Mouse (Mus musculus): ENCODE data around the gene E4f1.

The E4f1 gene

DNA sequence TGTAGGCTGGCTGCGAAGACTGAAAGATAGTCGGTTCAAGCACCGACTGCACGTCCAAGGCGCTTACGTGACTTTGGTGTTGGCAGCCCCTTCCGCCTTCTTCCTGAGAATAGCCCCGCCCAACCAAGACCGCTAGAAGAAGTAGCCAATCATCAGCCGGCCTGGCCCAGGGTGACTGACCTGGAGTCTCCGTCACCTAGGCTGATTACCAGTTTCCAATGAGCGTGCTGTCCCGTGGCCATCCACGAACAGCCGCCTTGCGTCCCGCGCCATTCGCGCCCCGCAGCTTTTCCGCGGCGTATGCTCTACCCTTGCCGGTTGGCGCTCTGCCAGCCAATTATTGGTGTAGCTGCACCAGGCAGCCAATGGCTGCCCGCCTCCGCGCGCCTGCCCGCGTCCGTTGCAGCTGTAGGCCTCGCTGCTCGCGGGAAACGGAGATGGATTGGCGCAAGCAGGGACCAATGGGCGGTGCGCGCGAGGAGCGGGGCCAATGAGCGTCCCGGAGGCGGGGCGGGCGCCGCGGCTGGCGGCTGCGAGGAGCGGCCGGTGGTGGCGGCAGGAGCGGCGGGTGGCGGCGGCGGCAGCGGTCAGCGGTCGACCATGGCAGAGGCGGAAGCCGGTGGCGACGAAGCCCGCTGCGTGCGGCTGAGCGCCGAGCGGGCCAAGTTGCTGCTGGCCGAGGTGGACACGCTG lies at the start of gene E4f1, which contains the start of gene Pgp:
Gene E4f1 (minus strand): TSS at position 404 of the 693 bp plus-strand sequence.
Gene Pgp (plus strand): TSS at position 483 of the 693 bp plus-strand sequence.
- peak; percentile 96 to 97 for DNase-seq

DNA sequence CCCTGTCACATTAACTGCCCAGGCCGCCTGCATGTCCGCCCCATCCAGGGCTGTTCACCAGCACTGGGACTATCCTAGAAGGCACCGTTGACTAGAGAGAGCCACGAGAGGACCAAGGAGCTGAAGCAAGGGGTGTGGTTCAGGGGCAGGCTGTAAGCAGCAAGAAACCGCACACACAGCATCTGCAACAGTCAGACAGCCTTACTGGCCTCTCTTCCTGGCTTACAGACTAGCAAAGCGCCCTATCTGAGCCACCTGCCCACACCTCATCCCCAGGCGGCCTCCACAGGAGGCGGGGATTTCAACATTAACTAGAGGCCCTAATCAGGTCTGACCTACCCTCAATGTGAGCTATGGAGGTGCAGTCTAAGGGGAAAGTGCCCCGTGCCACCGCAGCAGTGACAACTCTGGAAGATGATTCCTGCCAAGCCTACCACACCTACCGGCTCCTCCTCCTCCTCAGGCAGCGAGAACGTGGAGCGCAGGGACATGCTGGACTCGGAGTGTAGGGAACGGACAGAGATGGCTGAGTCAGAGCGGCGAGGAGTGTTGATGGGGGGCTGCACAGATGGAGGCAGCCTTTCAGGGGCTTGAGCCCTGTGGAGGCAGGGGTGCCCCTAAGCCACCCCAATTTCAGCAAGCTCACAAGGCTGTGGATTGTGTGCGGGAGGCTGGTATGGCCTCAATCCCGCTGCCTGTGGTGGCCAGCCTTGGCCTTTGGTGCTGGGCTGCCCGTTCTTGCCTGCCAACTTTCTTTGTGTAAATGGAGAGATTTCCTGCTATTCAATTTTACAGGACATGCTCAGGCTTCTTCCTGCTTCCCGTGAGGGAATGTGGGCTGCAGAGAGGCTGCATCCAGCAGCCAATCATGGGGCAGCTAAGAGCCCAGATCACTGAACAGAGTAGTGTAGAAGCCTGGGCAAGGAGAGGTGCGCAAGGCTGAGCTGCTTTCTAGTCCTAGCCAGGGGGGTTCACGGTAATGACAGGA lies 44.5 kb upstream of the E4f1 start:
- no peak for DNase-seq

DNA sequence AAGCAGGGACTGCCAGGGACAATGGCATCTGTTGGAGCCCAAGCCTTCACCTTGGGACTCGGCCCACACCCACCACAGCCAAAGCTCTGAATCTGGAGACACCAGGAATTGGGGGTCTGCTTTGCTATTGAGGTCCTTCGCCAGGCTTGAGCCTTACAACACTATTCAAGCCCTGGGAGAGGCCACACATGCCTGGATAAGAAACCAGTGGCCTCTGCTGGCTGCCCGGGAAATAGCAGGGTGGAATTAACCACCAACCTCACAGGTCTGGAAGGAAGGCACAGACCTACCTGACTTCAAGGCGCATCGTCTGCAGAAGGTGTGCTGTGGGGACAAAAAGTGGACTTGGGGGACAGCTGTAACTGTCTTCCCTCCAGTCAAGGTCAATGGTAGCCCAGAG lies 43.5 kb upstream of the E4f1 start:
- no peak for DNase-seq

DNA sequence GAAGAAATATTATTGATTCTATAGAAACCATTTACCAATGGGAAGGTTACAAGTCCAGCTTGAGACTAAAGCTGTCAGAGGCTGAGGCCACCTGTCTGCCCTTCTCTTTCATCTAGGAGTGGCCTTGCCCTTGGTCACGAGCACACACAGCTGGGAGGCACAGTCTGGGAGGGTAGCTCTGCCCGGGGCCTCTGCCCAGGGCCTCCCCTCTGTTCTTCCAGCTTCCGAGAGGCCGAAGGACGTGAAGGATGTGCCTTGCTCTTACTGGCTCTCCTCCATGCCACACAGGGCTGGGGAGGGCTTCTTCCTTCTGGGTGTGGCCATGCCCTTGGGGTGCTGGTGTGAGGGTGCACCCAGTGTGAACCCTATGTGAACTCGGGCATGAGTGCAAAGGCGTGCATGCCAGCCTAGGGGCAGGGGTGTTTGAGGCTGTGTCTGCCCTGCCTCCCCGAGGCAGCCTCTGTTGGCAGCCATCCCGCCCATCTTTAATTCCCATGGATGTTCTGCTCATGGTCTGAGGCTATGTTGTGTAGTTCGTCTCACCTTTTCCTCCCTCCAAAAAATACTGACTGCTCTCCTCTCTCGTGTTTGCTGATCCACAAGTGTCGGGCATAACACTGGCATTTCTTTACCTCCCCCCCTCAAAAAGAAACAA lies 37.8 kb upstream of the E4f1 start:
- DNase-seq, result no peak

DNA sequence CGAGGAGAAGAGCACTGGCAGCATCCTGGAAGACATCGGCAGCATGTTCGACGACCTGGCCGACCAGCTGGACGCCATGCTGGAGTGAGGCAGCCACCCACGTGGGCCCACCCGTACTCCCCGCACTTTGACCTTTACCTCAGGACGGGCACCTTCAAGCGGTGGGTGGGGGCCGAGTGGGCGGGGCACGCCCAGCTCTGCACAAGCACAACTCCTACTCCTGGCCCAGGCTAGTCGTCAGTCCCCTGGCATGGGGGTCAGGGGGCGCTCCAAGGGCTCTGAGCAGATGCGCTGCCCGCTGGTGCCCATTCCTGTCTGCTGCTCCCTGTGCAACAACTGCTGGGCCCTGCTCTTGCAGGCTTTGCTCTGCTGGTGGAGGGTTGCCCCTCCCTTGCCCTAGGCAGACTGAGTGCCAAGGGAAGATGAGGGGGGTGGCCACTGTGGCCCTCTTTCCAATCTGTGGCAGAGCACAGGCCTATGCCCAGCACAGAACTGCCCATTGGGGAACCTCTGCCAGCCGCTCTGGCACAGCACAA lies 37.1 kb upstream of the E4f1 start:
- DNase-seq, result no peak

DNA sequence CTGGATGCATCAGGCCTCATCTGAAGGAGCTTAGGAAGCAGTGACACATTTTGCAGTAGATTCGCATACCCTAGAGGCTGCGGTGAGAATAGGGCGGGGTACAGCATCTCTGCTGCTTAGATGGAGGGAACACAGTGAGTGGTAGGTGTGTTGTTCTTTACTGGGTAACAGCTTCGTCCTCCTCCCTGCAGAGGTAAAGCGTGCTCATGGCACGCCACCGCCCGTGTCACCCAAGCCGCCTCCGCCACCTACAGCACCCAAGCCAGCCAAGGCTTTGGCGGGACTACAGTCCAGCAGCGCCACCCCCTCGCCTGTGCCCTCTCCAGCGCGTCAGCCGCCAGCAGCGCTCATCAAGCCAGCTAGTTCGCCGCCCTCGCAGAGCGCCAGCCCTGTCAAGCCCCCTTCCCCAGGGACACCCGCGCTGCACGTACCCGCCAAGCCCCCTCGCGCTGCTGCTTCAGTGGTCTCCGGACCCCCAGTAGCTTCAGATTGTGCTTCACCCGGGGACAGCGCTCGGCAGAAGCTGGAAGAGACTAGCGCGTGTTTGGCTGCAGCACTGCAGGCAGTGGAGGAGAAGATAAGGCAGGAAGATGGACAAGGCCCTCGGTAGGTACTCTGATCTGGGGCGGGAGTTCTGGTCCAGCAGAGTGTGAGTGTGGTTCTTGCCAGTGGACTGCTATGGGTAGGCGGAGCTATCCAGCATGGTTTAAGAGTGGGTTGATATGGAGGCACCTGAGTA lies 36.4 kb upstream of the E4f1 start:
- DNase-seq, result no peak

DNA sequence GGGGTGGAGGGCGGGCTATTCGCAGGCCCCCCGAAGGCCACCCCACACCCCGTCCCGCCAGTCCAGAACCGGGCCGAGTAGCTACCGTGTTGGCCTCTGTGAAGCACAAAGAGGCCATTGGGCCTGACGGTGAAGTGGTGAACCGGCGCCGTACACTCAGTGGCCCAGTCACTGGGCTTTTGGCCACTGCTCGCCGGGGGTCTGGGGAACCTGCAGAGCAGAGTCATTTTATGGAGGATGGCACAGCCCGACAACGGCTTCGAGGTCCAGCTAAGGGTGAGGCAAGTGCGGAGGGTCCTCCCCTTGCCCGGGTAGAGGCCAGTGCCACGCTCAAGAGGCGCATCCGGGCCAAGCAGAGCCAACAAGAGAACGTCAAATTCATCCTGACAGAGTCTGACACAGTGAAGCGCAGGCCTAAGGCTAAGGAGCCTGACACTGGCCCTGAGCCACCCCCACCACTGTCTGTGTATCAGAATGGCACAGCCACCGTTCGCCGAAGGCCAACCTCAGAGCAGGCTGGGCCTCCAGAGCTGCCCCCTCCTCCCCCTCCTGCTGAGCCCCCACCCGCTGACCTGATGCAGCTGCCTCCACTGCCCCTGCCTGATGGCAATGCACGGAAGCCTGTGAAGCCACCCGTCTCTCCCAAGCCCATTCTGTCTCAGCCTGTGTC lies 35.3 kb upstream of the E4f1 start:
- no peak for DNase-seq

DNA sequence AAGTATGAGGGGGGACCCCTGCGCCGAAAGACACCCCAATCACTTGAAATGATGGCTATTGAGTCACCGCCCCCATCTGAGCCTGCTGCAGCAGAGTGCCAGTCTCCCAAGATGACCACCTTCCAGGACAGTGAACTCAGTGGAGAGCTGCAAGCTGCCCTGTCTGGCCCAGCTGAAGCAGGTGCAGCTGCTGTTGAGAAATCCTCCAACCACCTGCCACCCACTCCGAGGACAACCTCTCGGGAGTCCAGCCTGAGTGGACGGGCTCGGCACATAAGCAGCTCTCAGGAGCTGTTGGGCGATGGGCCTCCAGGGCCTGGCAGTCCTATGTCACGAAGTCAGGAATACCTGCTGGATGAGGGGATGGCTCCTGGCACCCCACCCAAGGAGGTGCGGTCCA lies 34.0 kb upstream of the E4f1 start:
- no peak for DNase-seq

DNA sequence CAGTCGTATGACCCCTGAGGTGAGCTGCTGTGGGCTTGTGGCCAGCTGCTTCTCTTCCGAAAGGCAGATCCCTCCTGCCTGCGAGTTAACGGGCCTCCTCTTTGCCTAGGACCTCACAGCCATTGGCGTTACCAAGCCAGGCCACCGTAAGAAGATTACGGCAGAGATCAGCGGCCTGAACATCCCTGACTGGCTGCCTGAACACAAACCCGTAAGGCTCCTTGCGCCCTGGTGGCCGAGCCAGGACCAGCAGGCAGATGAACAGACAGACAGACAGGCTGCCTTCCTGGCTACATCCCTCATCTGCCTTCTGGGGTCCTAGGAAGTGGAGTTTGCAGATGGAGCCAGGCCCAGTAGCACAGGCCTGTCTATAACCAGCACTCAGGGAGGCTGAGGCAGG lies 32.1 kb upstream of the E4f1 start:
- no peak for DNase-seq

DNA sequence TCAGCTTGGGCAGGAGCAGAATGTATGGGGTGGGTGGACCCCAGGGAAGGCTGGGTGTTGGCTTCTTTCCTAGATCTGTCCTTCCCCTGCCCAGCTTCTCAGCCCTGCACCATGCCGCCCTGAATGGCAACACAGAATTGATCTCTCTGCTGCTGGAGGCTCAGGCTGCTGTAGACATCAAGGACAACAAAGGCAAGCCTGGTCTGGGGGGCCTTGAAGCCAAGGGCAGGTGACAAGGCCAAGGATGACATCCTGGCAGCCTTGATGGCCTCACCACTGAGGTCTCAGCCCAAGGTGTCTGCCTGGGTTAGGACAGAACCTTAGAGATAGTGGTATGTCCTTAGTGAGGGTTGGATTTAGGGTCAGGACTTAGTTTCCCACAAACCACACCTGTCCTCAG lies 25.9 kb upstream of the E4f1 start:
- no peak for DNase-seq

DNA sequence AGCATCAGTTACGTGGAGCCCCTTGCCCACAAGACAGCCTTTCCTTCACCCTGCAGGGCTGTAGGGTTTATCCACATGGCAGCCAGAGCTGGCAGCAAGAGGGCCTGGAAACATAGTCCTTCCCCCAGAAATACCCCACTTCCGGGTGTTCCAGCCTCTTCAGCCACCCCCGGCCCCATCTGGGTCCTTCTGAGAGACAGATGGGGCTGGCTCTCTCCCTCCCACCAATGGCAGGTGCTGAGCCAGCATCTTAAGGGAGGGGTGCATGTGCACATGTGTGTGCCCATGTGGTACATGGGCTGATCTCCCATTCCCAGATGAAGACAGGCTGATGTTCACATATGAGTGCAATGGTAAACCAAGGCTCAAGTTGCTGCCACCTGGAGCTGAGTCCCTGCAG lies 25.3 kb upstream of the E4f1 start:
- DNase-seq, result no peak

DNA sequence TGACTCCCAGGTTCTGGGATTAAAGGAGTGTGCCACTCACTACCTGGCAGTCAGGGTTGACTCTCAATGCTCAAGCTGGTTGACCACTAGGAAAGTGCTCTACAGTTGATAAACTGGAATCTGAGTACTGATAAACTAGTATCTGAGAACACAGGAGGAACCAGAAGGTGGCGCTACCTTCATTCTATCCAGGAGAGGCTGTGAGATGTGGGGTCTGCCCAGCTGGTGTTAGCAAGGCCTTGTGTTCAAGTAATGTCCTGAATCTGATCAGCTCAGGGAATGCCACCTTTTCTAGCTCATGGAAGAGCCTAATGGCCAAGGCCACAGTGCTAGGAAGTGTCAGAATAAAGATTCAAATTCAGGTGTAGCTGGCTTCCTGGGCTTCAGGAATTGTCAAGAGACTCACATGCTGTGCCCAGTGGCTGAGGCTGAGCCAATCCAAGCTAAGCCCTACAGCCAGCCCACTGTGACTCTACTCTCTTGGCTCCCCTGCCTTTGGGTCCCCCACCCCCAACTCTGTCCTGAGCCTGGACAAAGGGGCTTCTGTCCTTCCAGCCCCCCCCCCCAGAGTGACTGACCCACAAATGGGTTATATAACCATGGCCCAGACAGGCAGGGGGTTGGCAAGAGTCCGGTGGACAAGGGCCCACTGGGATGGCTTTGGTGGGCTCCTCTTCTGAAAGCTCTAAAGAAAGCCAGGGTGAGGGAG lies 24.7 kb upstream of the E4f1 start:
- peak in 1 of 2 experiments; percentile 51 for DNase-seq

DNA sequence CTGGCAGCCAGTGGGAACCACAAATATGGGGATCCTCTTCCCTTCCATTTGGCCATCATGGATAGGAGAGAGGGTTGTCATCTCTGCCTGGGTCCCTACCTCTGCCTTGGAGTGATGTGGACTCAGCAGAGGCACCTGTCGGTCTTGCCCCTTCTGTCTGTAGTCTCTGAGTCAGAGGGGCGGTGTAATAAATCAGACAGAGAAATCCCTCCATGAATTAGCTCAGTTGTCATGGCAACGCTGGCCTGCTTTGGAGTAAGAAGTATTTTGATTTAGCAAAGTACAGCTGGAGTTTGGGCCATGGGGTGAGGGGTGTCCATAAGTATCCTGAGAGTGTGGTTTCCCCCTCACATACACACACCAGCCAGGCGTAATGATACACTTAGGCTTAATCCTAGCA lies 20.3 kb upstream of the E4f1 start:
- no peak for DNase-seq

DNA sequence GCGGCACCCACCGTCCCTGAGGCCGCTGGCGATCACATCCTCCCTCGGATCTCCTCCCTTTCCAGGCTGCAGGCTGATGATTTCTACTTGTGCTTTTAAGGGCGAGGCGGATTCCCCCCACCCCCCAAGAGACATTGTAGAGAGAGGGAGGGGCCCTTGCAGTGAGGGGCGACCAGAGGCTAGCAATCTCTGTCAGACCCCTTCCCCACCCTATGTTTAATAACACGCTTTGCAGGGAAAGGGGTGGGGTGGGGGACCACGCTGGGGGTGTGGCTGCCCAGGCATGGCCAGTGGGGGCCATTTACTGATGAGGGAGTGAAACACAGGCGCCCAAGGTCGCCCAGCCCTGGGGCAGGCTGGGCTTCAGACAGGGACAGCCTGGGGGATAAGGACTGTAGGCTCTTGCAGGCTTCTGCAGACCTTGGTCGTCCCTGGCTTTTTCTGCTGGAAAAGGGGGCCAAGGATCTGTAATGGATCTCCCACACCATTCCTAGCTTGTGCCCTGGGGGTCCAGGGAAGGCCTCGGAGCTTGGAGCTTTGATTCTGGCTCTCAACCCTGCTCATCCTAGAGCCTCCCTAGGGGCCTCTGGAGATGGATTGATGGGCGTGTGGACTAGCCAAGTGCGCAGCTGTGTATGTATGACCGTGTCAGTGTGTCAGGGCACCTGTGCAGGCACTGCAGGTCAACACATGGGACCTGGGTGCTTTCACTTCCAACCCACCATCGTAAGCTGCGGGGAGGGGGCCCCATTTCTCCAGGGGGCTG lies 19.3 kb upstream of the E4f1 start:
- DNase-seq, result no peak

DNA sequence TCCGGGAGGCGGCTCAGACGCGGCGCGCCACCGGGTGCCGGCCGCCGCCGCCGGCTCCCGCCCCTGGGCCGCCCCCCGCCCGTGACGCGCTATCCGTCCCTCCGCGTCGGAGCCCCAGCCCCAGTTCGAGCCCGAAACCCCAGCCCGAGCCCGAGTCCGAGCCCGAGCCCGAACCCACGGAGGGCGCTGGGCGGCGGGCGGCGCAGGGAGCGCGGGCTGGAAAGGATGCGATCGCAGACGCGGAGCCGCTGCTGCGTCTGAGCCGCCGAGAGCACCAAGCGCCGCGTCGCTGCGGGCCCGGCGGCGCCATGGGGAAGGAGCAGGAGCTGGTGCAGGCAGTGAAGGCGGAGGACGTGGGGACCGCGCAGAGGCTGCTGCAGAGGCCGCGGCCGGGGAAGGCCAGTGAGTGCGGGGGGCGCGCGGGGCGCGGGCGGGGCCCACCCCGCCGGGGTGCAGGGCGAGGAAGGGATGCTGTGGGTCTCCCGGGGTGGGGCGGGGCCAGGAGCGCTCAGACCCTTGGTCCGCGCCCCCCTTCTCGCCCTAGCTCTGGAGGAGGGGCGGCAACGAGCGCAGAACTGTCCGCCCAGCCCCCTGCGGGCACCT lies 18.6 kb upstream of the E4f1 start:
- DNase-seq, result no peak

DNA sequence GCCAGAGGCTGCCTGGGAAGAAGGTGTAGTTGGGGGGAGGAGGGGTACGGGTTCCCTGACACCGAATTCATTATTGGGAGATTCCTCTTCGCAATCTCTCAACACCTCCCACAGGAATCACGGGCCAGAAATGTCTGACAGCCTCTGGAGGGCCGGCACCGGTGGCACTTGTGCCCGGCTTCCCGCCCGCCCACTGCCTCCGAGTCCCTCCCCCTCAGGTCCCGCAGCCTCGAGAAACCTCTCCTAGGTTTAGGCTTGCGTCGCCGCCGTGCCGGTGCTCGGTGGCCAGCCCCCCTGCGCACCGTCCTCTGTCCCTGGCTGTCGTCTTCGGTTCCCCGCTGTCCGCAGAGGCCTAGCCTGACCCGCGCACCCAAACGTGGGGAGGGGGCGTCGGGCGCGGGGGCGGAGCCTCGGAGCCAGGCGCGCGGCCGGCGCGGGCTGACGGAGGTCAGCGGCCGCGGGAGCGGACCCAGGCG lies 18.1 kb upstream of the E4f1 start, which contains the start of gene Caskin1:
Gene Caskin1 (plus strand): TSS at position 416 of the 476 bp plus-strand sequence.
- no peak for DNase-seq

DNA sequence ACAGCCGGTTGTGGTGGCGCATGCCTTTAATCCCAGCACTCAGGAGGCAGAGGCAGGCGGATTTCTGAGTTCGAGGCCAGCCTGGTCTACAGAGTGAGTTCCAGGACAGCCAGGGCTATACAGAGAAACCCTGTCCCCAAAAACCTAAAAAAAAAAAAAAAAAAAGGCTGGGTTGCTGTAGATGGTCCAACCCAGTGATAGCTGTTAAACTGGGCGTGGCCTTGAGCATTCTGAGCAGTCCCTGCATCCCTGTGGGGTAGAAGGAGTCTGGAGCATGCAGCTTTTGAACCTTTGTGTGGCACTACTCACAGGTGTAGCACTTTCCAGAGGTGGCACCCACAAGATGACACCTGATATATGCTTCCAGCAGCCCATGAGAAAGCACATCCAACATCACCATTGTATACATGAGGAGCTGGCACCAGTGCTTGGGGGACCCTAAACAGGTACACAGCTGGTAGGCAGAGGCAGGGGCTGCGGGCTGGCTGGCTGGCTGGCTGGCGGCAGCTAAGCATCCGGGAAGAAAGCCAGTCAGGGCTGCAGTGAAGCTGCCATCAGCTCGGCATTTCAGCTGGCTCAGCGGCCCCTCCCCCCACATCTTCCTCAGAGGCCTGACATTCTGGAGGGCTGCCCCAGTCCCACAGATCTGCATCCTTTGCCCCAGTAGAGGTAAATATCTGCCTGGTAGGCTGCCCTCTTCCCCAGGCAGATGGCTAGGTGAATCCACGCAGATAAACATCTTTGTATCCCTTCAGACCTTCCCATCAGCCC lies 15.2 kb upstream of the E4f1 start:
- DNase-seq, result no peak

DNA sequence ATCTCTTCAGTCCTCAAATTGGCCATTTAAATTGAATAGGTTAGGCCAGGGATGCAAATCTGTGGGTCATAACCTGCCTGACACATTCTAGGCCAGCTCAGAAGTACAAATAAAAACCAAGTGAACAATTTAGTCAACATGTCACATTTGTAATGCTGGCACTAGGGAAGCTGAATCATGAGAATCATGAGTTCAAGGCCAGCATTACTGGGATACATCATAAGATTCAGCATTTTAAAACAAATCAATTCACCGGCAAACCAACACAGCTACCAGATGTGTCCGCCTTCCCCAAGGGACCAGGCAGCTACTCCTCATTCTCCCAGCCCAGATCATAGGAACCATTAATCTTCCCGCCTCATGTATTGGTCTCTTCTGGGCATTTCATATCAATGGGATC lies 13.4 kb upstream of the E4f1 start:
- DNase-seq, result no peak
